Mouse (Mus musculus): ENCODE data around the gene Snai1.

The Snai1 gene

DNA sequence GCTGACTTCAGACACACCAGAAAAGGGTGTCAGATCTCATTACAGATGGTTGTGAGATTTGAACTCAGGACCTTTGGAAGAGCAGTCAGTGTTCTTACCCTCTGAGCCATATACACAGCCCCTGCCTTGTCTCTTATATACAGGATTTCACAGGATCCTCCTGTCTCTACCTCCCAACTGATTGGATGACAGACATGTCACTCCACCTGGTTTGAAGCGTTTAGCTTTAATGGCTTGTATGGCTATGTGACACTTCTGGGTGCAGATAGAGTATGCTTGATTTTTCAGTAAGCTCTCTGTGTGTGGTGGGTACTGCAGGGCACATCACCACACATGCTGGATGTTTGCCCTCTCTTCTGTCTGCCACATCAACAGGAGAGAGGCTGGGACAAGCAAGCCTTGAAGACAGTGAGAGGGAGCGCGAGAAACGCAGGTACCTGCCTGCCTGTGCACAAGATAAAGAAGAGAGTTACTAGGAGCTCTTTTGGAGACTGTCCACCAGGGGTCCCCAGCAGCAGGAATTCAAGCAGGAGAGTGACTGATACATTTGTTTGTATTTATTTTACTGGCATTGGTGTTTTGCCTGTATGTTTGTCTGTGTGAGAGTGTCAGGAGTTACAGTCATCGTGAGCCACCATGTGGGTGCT, 18.3 kb upstream of the Snai1 start:
- DNase-seq (ENCODE audit: extremely low spot score, low spot score), result no peak

DNA sequence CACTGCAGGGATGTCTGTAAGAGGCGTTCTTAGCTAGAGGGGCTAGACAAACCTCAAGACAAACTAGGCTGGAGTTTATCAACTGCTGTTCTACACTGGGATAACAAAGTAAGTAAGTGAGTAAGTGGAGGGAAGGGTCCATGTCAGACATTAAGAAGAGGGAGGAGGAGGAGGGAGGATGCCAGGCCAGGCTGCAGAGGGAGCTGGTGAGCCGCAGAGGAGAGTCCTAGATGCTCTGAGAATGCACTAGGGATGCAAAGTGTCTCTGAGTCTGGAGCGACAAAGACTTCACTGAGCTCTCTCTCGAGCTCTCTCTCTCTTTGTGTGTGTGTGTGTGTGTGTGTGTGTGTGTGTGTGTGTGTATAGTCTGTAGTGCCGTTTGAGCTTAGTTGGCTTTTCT, 9.7 kb upstream of the Snai1 start:
- peak; percentile 37 for DNase-seq (ENCODE audit: extremely low spot score, low spot score)

GRCm38 (mm10) chr2:167529935-167530513, 8.0 kb upstream of the Snai1 start:
- DNase-seq (ENCODE audit: extremely low spot score, low spot score), result no peak

- no peak for DNase-seq (ENCODE audit: extremely low spot score, low spot score)
These were observed 7.5 kb upstream of the Snai1 start for GRCm38 (mm10) chr2:167530536-167530935.

DNA sequence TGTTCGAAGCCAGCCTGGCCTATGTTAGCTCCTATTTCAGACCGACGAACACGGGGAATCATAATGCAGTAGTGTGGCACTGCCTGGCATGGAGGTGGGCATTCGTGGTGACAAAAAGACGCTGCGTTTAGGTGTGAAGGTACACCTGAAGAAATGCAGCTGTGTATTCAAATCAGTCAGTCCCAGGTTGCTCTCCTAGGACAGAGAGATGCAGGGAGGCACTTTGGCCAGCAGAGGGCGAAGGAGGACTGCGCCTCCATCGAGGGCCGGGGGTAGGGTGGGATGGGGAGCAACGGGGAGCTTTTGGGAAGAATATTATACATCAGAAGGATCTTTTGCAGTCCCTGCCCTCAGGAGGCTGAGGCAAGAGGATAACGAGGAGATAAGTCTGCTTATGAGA, 5.9 kb upstream of the Snai1 start:
- DNase-seq (ENCODE audit: extremely low spot score, low spot score), result peak; percentile 75

GRCm38 (mm10) chr2:167533880-167534279, 4.1 kb upstream of the Snai1 start:
- no peak for DNase-seq (ENCODE audit: extremely low spot score, low spot score)

DNA sequence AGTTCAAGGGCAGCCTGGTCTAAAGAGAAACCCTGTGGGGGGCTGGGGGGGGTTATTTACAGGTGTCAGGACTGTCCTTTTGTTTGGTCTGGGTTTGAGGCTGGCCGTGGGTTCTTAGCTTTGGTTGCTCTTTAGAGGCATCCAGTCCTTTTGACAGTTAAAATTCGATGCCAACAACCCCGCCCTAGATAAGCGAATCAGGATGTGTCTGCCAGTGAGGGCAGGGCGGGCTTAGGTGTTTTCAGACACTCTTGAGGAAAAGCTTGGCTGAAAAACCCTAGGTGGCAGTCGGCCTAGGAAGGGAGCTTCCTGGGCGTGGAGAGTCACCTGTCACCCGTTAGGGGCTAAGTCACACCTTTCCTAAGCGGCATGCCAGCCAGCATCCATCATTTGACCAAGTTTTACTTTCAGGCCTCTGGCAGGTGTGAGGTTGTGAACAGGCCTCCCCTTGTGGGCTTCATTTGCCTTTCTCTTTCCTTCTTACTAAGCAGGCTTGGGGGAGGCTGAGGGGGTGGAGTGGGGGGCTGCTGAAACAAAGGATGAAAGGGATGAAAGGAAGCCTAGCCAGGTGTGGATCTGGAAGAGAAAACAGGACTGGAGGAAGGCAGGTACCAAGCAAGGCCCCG, 1.6 kb upstream of the Snai1 start:
- DNase-seq (ENCODE audit: extremely low spot score, low spot score), result no peak

GRCm38 (mm10) chr2:167538671-167539306, 794 bp downstream of the Snai1 start:
- DNase-seq (ENCODE audit: extremely low spot score, low spot score), result peak; percentile 58

DNA sequence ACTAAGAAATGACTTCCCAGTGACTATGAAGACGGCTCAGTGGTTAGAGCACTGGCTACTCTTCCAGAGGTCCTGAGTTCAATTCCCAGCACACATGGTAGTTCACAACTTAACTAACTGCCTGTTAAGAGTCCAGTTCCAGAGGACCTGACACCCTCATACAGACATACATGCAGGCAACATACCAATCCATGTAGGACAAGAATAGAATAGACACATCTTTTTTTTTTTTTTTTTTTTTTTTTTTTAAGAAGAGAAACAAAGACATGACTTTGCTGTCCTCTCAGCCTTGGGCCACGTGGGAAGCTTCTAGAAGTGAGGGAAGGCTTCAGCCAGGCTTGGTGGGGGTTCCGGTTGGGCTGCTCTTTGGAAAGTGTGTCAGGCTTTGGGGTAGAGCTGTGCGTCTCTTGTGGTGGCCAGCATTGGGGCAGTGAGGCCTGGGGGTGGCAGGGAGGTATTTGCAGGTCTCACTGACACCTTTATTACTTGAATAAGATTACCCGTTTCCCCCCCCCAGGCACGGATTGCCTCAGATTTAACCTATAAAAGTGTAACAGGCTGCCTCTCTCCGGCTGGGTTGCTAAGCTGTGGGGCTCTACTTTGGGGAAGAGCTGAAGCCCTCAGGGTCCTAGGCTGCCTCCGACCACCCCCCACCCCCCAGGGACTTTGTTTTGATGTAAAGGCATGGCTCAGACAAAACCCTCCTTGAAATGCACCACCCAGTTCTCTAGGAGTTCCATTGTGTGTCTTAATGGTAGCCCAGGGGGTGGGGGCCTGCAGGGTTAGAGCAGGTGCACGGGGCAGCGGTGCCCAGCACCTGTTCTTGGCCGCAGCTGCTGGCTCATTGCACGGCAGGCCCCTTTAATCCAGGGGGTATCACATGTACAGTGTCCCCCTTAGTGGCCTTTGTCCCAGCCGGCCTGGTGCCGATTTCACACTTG, 1.8 kb downstream of the Snai1 start:
- peak; percentile 32 for DNase-seq (ENCODE audit: extremely low spot score, low spot score)

GRCm38 (mm10) chr2:167540477-167541110, 2.6 kb downstream of the Snai1 start:
- peak; percentile 20 for DNase-seq (ENCODE audit: extremely low spot score, low spot score)

DNA sequence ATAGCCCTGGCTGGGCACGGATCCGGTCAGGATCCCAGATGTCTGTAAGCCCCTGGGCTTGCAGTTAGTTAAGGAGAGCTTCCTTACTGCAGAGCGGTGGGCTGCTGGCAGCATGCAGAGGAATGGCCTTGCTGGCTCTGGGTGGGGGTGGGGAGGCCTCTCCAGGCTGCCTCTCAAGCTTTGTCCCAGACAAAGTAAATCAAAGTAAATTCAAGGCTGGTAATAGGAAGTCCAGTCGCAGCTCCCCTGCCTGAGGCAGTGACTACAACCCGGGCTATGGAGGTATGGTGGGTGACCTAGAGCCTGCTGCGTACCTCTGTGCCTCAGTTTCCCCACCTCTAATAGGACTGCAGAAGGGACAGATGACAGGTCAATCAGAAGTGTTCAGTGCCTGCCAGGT, 3.3 kb downstream of the Snai1 start:
- DNase-seq (ENCODE audit: extremely low spot score, low spot score), result no peak

- peak; percentile 30 for DNase-seq (ENCODE audit: extremely low spot score, low spot score)
These were observed 3.8 kb downstream of the Snai1 start for GRCm38 (mm10) chr2:167541761-167542160.

GRCm38 (mm10) chr2:167542361-167542760, 4.4 kb downstream of the Snai1 start:
- no peak for DNase-seq (ENCODE audit: extremely low spot score, low spot score)

DNA sequence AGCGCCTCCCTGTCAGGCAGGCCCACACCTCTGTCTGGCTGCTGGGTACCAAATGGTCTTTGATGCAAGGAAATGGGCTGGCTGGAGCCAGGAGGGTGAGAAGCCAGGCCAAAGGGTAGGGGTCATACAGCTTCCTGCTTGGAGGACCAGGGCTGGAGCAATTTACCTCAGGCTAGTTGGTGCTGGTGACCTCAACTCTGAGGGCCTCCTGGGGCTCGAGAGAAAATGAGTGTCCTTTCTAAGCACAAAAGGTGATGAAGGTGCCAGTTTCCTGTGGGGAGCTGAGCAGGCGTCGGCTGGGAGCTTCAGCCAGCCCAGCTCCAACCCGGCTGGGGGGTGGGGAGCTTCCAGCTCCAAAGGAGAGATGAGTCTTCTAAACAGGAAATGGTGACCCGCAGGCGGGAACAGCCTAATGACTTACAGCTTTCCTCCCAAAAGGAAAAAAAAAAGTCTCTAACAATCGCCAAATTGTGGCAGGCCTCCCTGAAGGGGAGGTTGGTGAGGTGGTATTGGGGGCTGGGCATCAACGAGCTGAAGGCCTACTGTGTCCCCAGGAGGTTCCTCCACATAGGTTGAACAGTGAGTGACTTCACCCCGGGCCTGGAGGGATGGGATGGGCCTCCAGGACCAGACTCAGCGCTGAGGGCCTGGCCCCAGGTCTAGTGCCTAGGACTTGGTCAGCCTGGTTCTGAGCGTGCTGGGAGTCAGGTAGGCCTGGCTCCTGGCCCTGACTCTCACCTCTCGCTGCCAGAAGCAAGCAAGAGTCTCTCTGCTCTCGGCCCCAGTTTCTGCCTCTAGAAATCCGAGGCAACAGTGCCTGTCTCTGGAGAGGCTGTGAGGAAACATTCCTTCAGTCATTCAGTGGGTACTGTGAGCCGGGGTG, 5.4 kb downstream of the Snai1 start:
- DNase-seq (ENCODE audit: extremely low spot score, low spot score), result peak; percentile 61

- no peak for DNase-seq (ENCODE audit: extremely low spot score, low spot score)
These were observed 6.0 kb downstream of the Snai1 start for GRCm38 (mm10) chr2:167544004-167544356.

- peak; percentile 22 for DNase-seq (ENCODE audit: extremely low spot score, low spot score)
These were observed 6.5 kb downstream of the Snai1 start for GRCm38 (mm10) chr2:167544456-167544855.

DNA sequence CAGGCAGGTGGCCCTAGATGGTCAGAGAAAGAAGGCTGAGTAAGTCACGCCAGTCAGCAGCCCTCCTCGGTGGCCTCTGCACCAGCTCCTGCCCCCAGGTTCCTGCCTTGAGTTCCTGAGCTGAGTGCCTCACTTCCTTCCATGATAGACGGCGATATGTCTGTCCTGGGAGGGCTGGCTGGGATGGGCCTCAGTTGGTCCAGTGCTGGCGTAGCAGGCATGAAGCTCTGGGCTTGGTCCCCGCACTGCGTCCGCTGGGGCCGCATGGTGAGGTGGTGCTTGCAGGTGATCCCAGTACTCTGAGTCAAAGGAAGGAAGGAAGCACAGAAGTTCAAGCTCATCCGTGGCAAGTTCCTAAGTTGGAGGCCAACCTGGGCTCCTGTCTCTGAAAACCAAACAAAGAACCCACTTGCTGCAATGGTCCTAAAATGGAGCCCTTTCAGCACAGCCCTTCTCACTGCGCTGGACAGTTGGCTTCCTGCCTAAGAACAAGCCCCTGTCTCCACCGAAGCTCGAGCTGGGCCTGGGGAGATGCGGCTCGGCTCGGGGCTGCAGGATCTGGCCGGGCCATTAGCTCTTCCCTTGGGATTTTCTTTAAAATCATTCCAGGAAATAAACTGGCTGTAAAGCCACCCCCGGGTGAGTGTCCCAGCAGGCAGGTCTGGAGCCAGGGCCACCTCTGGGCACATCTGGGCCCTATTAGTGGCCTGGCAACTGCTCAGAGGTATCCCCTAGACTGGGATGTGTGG, 8.6 kb downstream of the Snai1 start:
- no peak for DNase-seq (ENCODE audit: extremely low spot score, low spot score)

DNA sequence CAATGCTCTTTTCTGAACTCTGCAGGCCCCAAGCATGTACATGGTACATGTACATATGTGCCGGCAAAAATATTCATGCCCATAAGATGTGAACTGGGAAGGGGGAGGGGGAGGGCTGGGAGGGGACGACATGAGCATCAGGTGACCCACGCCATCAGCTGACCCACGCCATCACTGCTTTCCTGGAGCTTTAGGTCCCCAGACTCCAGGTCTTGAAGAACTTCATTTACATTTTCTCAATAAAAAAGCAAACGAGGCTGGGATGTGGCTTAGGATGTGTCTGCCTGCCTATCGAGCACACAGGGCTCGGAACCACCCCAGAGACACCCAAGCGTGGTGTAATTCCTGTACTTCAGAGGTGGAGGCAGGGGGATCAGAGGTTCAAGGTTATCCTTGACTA, 9.4 kb downstream of the Snai1 start:
- no peak for DNase-seq (ENCODE audit: extremely low spot score, low spot score)

- DNase-seq (ENCODE audit: extremely low spot score, low spot score), result no peak
These were observed 11.0 kb downstream of the Snai1 start for GRCm38 (mm10) chr2:167548961-167549360.

All from neural tube, embryonic 10.5 days (tissue).